Mouse (Mus musculus) liver, embryonic 12.5 days (tissue): ENCODE data around the gene Ryr2. TPM values are rescaled to one million over a fixed set of nuclear protein-coding genes. Genes with fewer than 3 reads are reported as not detected.

ENCODE experiments used
- ATAC-seq: fragments of 200-750 bp; cut with Nextera tagmentation; 2 replicates; pipeline ENCODE4 v1.8.0; 2017; ENCODE audit warnings: moderate number of reproducible peaks, mild to moderate bottlenecking, moderate library complexity
- H3K27ac ChIP-seq: fragments of 300-500 bp; sonication (generic); 2 replicates; pipeline ENCODE4 v1.5.1; 2016; ENCODE audit warnings: mild to moderate bottlenecking
- H3K27me3 ChIP-seq: fragments of 300-500 bp; sonication (generic); replicated peaks from 2 replicates; pipeline ENCODE4 v1.6.1; 2016; ENCODE audit warnings: mild to moderate bottlenecking, moderate library complexity
- H3K36me3 ChIP-seq: fragments of 300-500 bp; sonication (generic); 2 replicates; pipeline ENCODE4 v1.6.1; 2016; ENCODE audit warnings: mild to moderate bottlenecking, moderate library complexity
- H3K4me1 ChIP-seq: fragments of 300-500 bp; sonication (generic); 2 replicates; pipeline ENCODE4 v1.6.1; 2016
- H3K4me2 ChIP-seq: fragments of 300-500 bp; sonication (generic); 2 replicates; pipeline ENCODE4 v1.6.1; 2016; ENCODE audit warnings: mild to moderate bottlenecking, moderate library complexity
- H3K4me3 ChIP-seq: fragments of 300-500 bp; sonication (generic); 2 replicates; pipeline ENCODE4 v1.5.1; 2016; ENCODE audit warnings: mild to moderate bottlenecking, moderate library complexity
- H3K9ac ChIP-seq: fragments of 300-500 bp; sonication (generic); 2 replicates; pipeline ENCODE4 v1.6.1; 2016; ENCODE audit warnings: mild to moderate bottlenecking, moderate library complexity
- H3K9me3 ChIP-seq: fragments of 300-500 bp; sonication (generic); replicated peaks from 2 replicates; pipeline ENCODE4 v1.6.1; 2016; ENCODE audit warnings: mild to moderate bottlenecking, moderate library complexity
- WGBS: fragments of 180-500 bp; shearing (Covaris S2); methylation state at CpG from one replicate; pipeline ENCODE4 v1.1.7; 2016; ENCODE audit not compliant: insufficient replicate concordance; 5-methylcytosine and 5-hydroxymethylcytosine counted together
- polyA plus RNA-seq: library from polyadenylated mRNA; unstranded; fragments of >200 nt; fragmentation: Nextera tagmentation; extraction: Ambion mirVana; gene quantifications from 2 replicates; pipeline ENCODE4 v1.2.1, GENCODE M21; 2016

Ryr2 gene
- polyA plus RNA-seq, 1 experiment from 2014 or later: 0.62 TPM

- no peak overlapping the region for H3K9ac ChIP-seq
- WGBS: 71% methylated on average over 6 of the region's 6 CpGs
- H3K27ac ChIP-seq: no peak overlapping the region
- no peaks in the 10 kb centered on the region for H3K9me3 ChIP-seq
- H3K4me1 ChIP-seq: no peaks in the 10 kb centered on the region
- no peak for ATAC-seq
- H3K4me2 ChIP-seq: no peak overlapping the region
- H3K27me3 ChIP-seq: no peaks in the 10 kb centered on the region
- no peaks in the 10 kb centered on the region for H3K36me3 ChIP-seq
- H3K4me3 ChIP-seq: no peak overlapping the region
Measured at GRCm38 (mm10) chr13:11777726-11778125, 329.0 kb downstream of the Ryr2 start.

DNA sequence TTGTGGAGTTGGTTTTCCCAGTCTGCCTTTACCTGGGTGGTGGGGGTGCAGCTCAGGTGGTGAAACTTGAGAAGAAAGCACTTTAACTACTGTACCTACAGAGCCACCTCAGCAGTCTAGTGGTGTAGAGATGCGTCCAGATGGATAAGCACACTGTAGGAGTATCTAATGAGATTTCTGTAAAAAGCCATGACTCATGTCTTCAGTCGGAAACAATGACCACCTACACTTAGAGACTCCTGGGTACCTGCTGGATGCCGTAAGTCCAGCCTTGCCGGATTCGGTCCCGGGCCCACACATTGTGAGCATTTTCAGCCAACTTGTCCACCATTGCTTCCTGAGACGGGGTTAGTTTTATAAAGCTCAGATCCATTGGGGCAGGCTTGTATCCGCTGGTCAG, 334.6 kb downstream of the Ryr2 start:
- Histone ChIP-seq H3K4me1 (no peaks in the 10 kb centered on the region), H3K9me3 (no peaks in the 10 kb centered on the region), H3K4me2 (no peak overlapping the region), H3K27ac (no peak overlapping the region), H3K27me3 (no peaks in the 10 kb centered on the region), H3K4me3 (no peak overlapping the region), H3K36me3 (no peaks in the 10 kb centered on the region), H3K9ac (no peak overlapping the region)
- ATAC-seq: no peak
- 77% methylated on average over 8 of the region's 8 CpGs for WGBS

- Histone ChIP-seq H3K9ac (no peak overlapping the region), H3K36me3 (no peaks in the 10 kb centered on the region), H3K4me1 (no peaks in the 10 kb centered on the region), H3K9me3 (no peaks in the 10 kb centered on the region), H3K4me2 (no peak overlapping the region), H3K27ac (no peak overlapping the region), H3K4me3 (no peak overlapping the region), H3K27me3 (no peaks in the 10 kb centered on the region)
- ATAC-seq: no peak
- 46% methylated on average over 2 of the region's 2 CpGs for WGBS
Measured at GRCm38 (mm10) chr13:11766899-11767298, 339.8 kb downstream of the Ryr2 start.

DNA sequence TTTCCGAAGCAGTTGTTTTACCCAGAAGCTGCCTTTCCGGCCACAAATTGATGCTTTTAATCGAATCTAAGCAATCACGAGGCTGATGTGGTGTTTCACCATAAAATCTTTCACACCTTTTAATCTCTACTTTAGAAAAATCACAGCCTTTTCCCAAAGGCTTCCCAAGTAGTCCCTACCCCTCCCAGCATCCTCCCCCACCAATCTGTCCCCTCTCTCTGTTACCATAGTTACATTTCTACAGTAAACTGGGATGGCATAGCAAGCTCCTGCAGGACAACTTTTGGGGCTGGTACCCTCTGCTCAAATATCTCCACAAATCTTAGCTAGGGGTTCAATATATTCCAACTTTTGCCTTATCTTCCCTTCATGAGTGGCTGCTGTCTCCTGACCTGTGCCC, 342.8 kb downstream of the Ryr2 start:
- WGBS: 67% methylated on average over 4 of the region's 4 CpGs
- H3K27ac ChIP-seq: no peak overlapping the region
- H3K36me3 ChIP-seq: no peaks in the 10 kb centered on the region
- ATAC-seq: no peak
- no peaks in the 10 kb centered on the region for H3K9me3 ChIP-seq
- no peak overlapping the region for H3K9ac ChIP-seq
- no peaks in the 10 kb centered on the region for H3K27me3 ChIP-seq
- no peak overlapping the region for H3K4me3 ChIP-seq
- no peaks in the 10 kb centered on the region for H3K4me1 ChIP-seq
- no peak overlapping the region for H3K4me2 ChIP-seq

GRCm38 (mm10) chr13:11763104-11763503, 343.6 kb downstream of the Ryr2 start:
- WGBS: 60% methylated on average over 3 of the region's 3 CpGs
- Histone ChIP-seq H3K27ac (no peak overlapping the region), H3K27me3 (no peaks in the 10 kb centered on the region), H3K4me3 (no peak overlapping the region), H3K4me1 (no peaks in the 10 kb centered on the region), H3K4me2 (no peak overlapping the region), H3K36me3 (no peaks in the 10 kb centered on the region), H3K9me3 (no peaks in the 10 kb centered on the region), H3K9ac (no peak overlapping the region)
- no peak for ATAC-seq

DNA sequence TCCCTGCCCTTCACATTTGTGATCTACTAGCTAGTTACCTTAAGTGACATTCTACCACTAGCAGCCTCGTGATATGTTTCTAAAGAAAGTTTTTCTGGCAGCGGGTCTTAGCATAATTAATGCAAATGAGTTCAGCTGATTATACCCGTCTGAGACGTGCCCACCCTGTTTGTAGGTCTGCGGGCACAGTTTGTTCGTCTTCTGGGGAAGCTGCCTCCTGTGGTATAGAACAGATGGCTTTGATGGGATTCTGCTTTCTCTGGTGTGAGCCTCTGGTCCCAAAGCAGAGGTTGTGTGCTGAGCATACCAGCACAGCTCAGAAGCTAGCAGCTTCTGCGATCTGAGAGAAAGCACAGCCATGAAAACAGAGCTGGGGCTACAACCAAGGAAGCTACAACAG, 348.9 kb downstream of the Ryr2 start:
- H3K27me3 ChIP-seq: no peaks in the 10 kb centered on the region

DNA sequence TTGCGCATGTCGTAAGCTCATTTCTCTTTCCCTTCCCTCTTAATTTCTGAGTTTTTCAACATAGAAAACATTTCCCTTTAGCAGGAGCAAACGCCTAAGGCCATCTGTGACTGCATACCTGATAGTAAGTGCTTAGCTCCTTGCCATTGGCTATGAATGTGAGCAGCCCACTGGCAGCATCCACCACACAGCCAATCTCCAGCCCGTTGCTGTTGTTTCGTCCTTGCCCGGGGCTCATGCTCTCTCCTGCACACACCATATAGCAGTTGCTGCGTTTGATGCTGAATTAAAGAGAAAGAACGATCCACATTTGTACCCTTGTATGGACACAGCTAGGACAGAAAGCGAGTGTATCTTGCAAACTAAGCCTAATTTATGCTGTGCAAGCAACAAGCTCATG, 361.3 kb downstream of the Ryr2 start:
- Histone ChIP-seq H3K4me2 (no peak overlapping the region), H3K9ac (no peak overlapping the region), H3K27me3 (no peaks in the 10 kb centered on the region), H3K27ac (no peak overlapping the region), H3K9me3 (no peaks in the 10 kb centered on the region), H3K36me3 (no peaks in the 10 kb centered on the region), H3K4me3 (no peak overlapping the region), H3K4me1 (no peaks in the 10 kb centered on the region)
- 70% methylated on average over 9 of the region's 9 CpGs for WGBS
- ATAC-seq: no peak

More for the DNA sequence above, 348.9 kb downstream of the Ryr2 start:
- 53% methylated on average over 7 of the region's 7 CpGs for WGBS
- Histone ChIP-seq H3K4me2 (no peak overlapping the region), H3K9ac (no peak overlapping the region), H3K36me3 (no peaks in the 10 kb centered on the region), H3K4me3 (no peak overlapping the region), H3K27ac (no peak overlapping the region), H3K4me1 (no peaks in the 10 kb centered on the region), H3K9me3 (no peaks in the 10 kb centered on the region)
- no peak for ATAC-seq

DNA sequence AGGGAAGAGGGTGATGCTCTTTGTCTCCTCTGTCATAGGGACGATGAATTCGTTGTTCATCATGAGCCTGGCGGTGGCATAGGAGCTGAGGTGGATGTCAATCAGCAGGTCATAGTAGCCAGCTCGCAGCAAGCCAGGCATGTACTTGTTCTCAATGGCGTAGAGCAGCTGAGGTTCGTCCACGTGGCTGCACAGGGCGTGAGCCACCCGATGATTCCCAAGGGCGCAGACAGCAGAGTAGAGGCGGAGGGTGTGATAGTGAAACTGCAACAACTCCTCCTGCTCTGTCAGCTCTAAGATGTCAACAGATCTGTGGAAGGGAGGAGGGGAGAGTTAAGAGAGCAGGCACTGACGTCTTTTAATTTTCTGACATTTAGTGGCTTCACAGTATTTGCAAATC, 368.5 kb downstream of the Ryr2 start:
- no peak overlapping the region for H3K4me2 ChIP-seq
- WGBS: 78% methylated on average over 12 of the region's 12 CpGs
- ATAC-seq: no peak
- no peaks in the 10 kb centered on the region for H3K9me3 ChIP-seq
- no peaks in the 10 kb centered on the region for H3K36me3 ChIP-seq
- H3K4me1 ChIP-seq: no peaks in the 10 kb centered on the region
- H3K27me3 ChIP-seq: no peaks in the 10 kb centered on the region
- H3K27ac ChIP-seq: no peak overlapping the region
- no peak overlapping the region for H3K9ac ChIP-seq
- H3K4me3 ChIP-seq: no peak overlapping the region

DNA sequence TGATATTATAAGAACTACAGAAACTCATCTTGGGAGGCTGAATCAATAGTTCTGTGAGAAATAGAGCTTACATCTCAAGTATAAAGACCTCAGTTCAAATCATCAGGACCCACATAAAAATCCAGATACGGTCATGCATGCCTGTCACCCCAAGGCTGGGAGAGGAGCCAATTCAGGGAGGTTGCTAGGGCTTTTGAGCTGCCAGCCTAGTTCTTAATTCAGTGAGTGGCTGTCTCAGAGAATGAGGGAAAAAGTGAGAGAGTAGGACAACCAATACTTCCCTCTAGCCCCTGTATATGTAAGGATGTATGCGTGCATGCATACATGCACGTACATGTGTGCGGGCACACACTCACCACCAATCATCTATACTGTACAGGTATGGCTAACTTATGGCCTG, 390.5 kb downstream of the Ryr2 start:
- 83% methylated on average over 4 of the region's 4 CpGs for WGBS
- H3K9me3 ChIP-seq: no peaks in the 10 kb centered on the region
- no peak overlapping the region for H3K9ac ChIP-seq
- H3K4me1 ChIP-seq: no peaks in the 10 kb centered on the region
- no peak overlapping the region for H3K4me2 ChIP-seq
- no peak for ATAC-seq
- H3K27ac ChIP-seq: no peak overlapping the region
- no peak overlapping the region for H3K4me3 ChIP-seq
- no peaks in the 10 kb centered on the region for H3K27me3 ChIP-seq
- no peaks in the 10 kb centered on the region for H3K36me3 ChIP-seq

- H3K9ac ChIP-seq: no peak overlapping the region
- no peak overlapping the region for H3K27ac ChIP-seq
- H3K36me3 ChIP-seq: no peaks in the 10 kb centered on the region
- H3K4me3 ChIP-seq: no peak overlapping the region
- WGBS: 72% methylated on average over 7 of the region's 7 CpGs
- H3K9me3 ChIP-seq: no peaks in the 10 kb centered on the region
- no peaks in the 10 kb centered on the region for H3K27me3 ChIP-seq
- no peak for ATAC-seq
- H3K4me1 ChIP-seq: no peaks in the 10 kb centered on the region
- H3K4me2 ChIP-seq: no peak overlapping the region
Measured at GRCm38 (mm10) chr13:11709708-11710471, 396.9 kb downstream of the Ryr2 start.

DNA sequence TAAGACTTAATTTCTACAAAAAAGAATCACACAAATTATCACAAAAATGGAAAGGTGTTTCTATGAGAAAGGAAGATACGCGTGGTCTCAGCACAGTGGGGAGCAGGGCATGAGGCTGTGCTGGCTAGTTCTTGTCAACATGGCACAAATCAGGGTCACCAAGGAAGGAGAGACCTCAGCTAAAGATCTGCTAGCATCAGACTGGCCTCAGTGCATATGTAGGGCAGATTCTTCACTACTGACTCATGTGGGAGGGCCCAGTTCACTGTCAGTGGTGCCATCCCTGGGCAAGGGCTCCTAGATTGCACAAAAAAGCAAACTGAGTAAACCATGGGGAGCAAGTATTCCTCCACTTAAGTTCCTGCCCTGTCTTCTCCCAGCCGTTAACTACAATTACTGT, 405.0 kb downstream of the Ryr2 start:
- ATAC-seq: no peak
- Histone ChIP-seq H3K27ac (no peak overlapping the region), H3K36me3 (no peaks in the 10 kb centered on the region), H3K9me3 (no peaks in the 10 kb centered on the region), H3K4me2 (no peak overlapping the region), H3K4me3 (no peak overlapping the region), H3K9ac (no peak overlapping the region), H3K27me3 (no peaks in the 10 kb centered on the region), H3K4me1 (no peaks in the 10 kb centered on the region)
- WGBS: 79% methylated on average over 3 of the region's 3 CpGs

DNA sequence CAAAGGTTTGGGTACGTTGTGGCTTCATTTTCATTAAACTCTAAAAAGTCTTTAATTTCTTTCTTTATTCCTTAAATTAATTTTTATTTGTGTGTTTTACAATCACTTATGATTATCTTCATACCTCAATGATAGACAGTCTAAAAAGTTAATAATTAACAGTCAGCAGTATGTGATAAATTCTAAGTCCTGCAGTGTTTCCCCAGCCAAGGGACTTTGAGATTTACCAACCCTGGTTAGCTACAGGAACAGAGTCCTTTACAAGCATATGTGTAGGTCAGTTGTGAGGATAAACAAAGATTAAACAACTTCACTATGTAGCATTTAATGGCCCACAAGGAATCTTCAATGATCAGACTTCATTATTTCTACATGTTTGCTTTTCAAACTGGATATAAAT, 410.2 kb downstream of the Ryr2 start:
- no peaks in the 10 kb centered on the region for H3K27me3 ChIP-seq
- H3K9ac ChIP-seq: no peak overlapping the region
- H3K4me1 ChIP-seq: no peaks in the 10 kb centered on the region
- 57% methylated on average over 1 of the region's 1 CpGs for WGBS
- ATAC-seq: no peak
- no peaks in the 10 kb centered on the region for H3K9me3 ChIP-seq
- no peaks in the 10 kb centered on the region for H3K36me3 ChIP-seq
- no peak overlapping the region for H3K4me2 ChIP-seq
- H3K27ac ChIP-seq: no peak overlapping the region
- no peak overlapping the region for H3K4me3 ChIP-seq

GRCm38 (mm10) chr13:11681802-11682201, 424.9 kb downstream of the Ryr2 start:
- 71% methylated on average over 4 of the region's 4 CpGs for WGBS
- H3K9ac ChIP-seq: no peak overlapping the region
- H3K4me1 ChIP-seq: no peaks in the 10 kb centered on the region
- no peaks in the 10 kb centered on the region for H3K27me3 ChIP-seq
- H3K27ac ChIP-seq: no peak overlapping the region
- H3K4me2 ChIP-seq: no peak overlapping the region
- no peaks in the 10 kb centered on the region for H3K36me3 ChIP-seq
- H3K4me3 ChIP-seq: no peak overlapping the region
- ATAC-seq: no peak
- H3K9me3 ChIP-seq: no peaks in the 10 kb centered on the region
